Mouse (Mus musculus): Measurements from ENCODE around the gene Cdcp2.

DNA sequence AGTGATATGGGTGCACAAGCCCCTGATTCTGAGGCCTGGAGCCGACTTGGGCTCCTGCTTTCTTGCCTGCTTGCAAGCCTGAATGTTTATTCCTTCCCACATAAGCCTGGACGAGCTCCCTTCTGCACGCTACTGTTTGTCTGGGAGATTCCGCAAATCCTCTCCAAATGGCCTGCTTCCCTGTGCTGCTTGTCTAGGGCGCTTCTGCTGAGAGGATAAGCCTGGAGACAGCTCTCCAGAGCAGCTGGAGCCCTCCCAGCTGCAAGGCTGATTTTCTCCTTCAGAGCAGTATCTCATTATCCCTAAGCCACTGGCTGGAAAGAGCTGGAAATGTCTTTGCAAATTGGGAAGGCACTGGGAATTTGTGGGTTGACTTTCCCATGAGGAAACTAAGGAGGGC, 21.2 kb upstream of the Cdcp2 start:
- no peak for TF ChIP-seq CTCF (IDR thresholded peaks at IDR 0.05; ENCODE audit: insufficient read depth, low read depth, low read length)
- no peak for TF ChIP-seq POLR2A (IDR thresholded peaks at IDR 0.05; ENCODE audit: insufficient read depth, low read depth, low read length)
